Mouse (Mus musculus): ENCODE data around the gene 1110057P08Rik.

GRCm38 (mm10) chr16:89205561-89205960 is 31.0 kb downstream of the 1110057P08Rik start, which contains the start of gene Krtap20-2:
- no peak for TF ChIP-seq MAZ (IDR thresholded peaks at IDR 0.05; ENCODE audit: low read depth, low read length)
- no peak for TF ChIP-seq HCFC1 (IDR thresholded peaks at IDR 0.05; ENCODE audit: low read depth, low read length)
- TF ChIP-seq POLR2AphosphoS2 (IDR thresholded peaks at IDR 0.05; ENCODE audit: low read depth, low read length) = no peak
- no peak for TF ChIP-seq PAX5 (IDR thresholded peaks at IDR 0.05; ENCODE audit: low read length)
- TF ChIP-seq ZNF384 (IDR thresholded peaks at IDR 0.05; ENCODE audit: low read depth, low read length) = no peak
- TF ChIP-seq POLR2A (IDR thresholded peaks at IDR 0.05; ENCODE audit: low read depth, low read length) = no peak
- TF ChIP-seq EP300 (IDR thresholded peaks at IDR 0.05; ENCODE audit: low read length) = no peak
- no peak for TF ChIP-seq NRF1 (IDR thresholded peaks at IDR 0.05; ENCODE audit: low read depth, low read length)

Measured in CH12.LX (cell line).